Mouse (Mus musculus) neural tube, embryonic 15.5 days (tissue): ENCODE measurements around the gene Polr3g. TPM values are rescaled to one million over a fixed set of nuclear protein-coding genes. Genes with fewer than 3 reads are reported as not detected.
"Not testable (repeated sequence)": the region's sequence is repeated elsewhere in the genome, so short reads cannot be mapped to it uniquely, and the experiment has no call there.

Experiments used
- ATAC-seq: fragments of 200-750 bp; cut with Nextera tagmentation; 2 replicates; pipeline ENCODE4 v1.8.0; 2017; ENCODE audit warnings: mild to moderate bottlenecking, moderate TSS enrichment, moderate library complexity; ENCODE audit not compliant: low FRiP score
- H3K27ac ChIP-seq: fragments of 300-500 bp; sonication (generic); replicated peaks from 2 replicates; pipeline ENCODE4 v1.5.1; 2015; ENCODE audit warnings: mild to moderate bottlenecking, inconsistent platforms
- H3K27me3 ChIP-seq: fragments of 300-500 bp; sonication (generic); replicated peaks from 2 replicates; pipeline ENCODE4 v1.6.1; 2015; ENCODE audit warnings: inconsistent platforms
- H3K36me3 ChIP-seq: fragments of 300-500 bp; sonication (generic); 2 replicates; pipeline ENCODE4 v1.6.1; 2015; ENCODE audit warnings: inconsistent platforms
- H3K4me1 ChIP-seq: fragments of 300-500 bp; sonication (generic); 2 replicates; pipeline ENCODE4 v1.6.1; 2015; ENCODE audit warnings: inconsistent platforms
- H3K4me2 ChIP-seq: fragments of 300-500 bp; sonication (generic); 2 replicates; pipeline ENCODE4 v1.6.1; 2015; ENCODE audit warnings: inconsistent platforms, mild to moderate bottlenecking, moderate library complexity
- H3K4me3 ChIP-seq: fragments of 300-500 bp; sonication (generic); replicated peaks from 2 replicates; pipeline ENCODE4 v1.5.1; 2015; ENCODE audit warnings: mild to moderate bottlenecking, inconsistent platforms
- H3K9ac ChIP-seq: fragments of 300-500 bp; sonication (generic); replicated peaks from 2 replicates; pipeline ENCODE4 v1.6.1; 2015; ENCODE audit warnings: mild to moderate bottlenecking, inconsistent platforms
- H3K9me3 ChIP-seq: fragments of 300-500 bp; sonication (generic); replicated peaks from 2 replicates; pipeline ENCODE4 v1.6.1; 2016; ENCODE audit warnings: inconsistent platforms
- WGBS: fragments of 180-500 bp; shearing (Covaris S2); methylation state at CpG from one replicate; pipeline ENCODE4 v1.1.7; 2015; ENCODE audit warnings: mixed read lengths; 5-methylcytosine and 5-hydroxymethylcytosine counted together
- polyA plus RNA-seq: library from polyadenylated mRNA; unstranded; fragments of >200 nt; fragmentation: Nextera tagmentation; extraction: Ambion mirVana; gene quantifications from 2 replicates; pipeline ENCODE4 v1.2.1, GENCODE M21; 2015

Polr3g gene
- polyA plus RNA-seq, 1 experiment from 2014 or later = 8.2 TPM

- ATAC-seq = no peak
- H3K4me2 ChIP-seq = no peak overlapping the region
- no peak overlapping the region for H3K27ac ChIP-seq
- H3K36me3 ChIP-seq = no peaks in the 10 kb centered on the region
- no peaks in the 10 kb centered on the region for H3K27me3 ChIP-seq
- 96% methylated on average over 5 of the region's 5 CpGs for WGBS
- no peak overlapping the region for H3K9ac ChIP-seq
- no peaks in the 10 kb centered on the region for H3K4me1 ChIP-seq
- H3K9me3 ChIP-seq = no peaks in the 10 kb centered on the region
- no peak overlapping the region for H3K4me3 ChIP-seq
Observed at GRCm38 (mm10) chr13:81684258-81684657, 26.6 kb downstream of the Polr3g start.

- no peak overlapping the region for H3K27ac ChIP-seq
- WGBS = 96% methylated on average over 3 of the region's 3 CpGs
- no peak overlapping the region for H3K4me2 ChIP-seq
- H3K27me3 ChIP-seq = no peaks in the 10 kb centered on the region
- no peaks in the 10 kb centered on the region for H3K9me3 ChIP-seq
- no peaks in the 10 kb centered on the region for H3K36me3 ChIP-seq
- no peak overlapping the region for H3K9ac ChIP-seq
- no peaks in the 10 kb centered on the region for H3K4me1 ChIP-seq
- ATAC-seq = no peak
- H3K4me3 ChIP-seq = no peak overlapping the region
Observed at GRCm38 (mm10) chr13:81683107-81683506, 27.7 kb downstream of the Polr3g start.

- Histone ChIP-seq H3K4me2 (no peak overlapping the region), H3K27ac (no peak overlapping the region), H3K4me3 (no peak overlapping the region), H3K4me1 (no peaks in the 10 kb centered on the region), H3K9ac (no peak overlapping the region), H3K27me3 (no peaks in the 10 kb centered on the region), H3K9me3 (no peaks in the 10 kb centered on the region), H3K36me3 (peaks cover 27% of the 10 kb centered on the region; the same call in 1 of the 2 replicates)
- WGBS = 91% methylated on average over 8 of the region's 8 CpGs
- no peak for ATAC-seq
Observed at GRCm38 (mm10) chr13:81675333-81675732, 35.5 kb downstream of the Polr3g start.

- H3K9me3 ChIP-seq = no peaks in the 10 kb centered on the region
- H3K4me3 ChIP-seq = no peak overlapping the region
- no peak overlapping the region for H3K27ac ChIP-seq
- ATAC-seq = no peak
- H3K4me1 ChIP-seq = no peaks in the 10 kb centered on the region; the same call in 1 of the 2 replicates
- H3K9ac ChIP-seq = no peak overlapping the region
- H3K4me2 ChIP-seq = no peak overlapping the region
- peaks cover 48% of the 10 kb centered on the region for H3K36me3 ChIP-seq
- WGBS = 92% methylated on average over 5 of the region's 5 CpGs
- H3K27me3 ChIP-seq = no peaks in the 10 kb centered on the region
Observed at GRCm38 (mm10) chr13:81667713-81668112, 43.1 kb downstream of the Polr3g start.

- no peak overlapping the region for H3K9ac ChIP-seq
- peaks cover 8% of the 10 kb centered on the region for H3K4me1 ChIP-seq
- H3K27ac ChIP-seq = no peak overlapping the region
- 92% methylated on average over 5 of the region's 5 CpGs for WGBS
- ATAC-seq = no peak
- peaks cover 39% of the 10 kb centered on the region for H3K36me3 ChIP-seq
- no peak overlapping the region for H3K4me2 ChIP-seq
- no peaks in the 10 kb centered on the region for H3K27me3 ChIP-seq
- no peak overlapping the region for H3K4me3 ChIP-seq
- no peaks in the 10 kb centered on the region for H3K9me3 ChIP-seq
Observed at GRCm38 (mm10) chr13:81664331-81664698, 46.5 kb downstream of the Polr3g start.

- no peak; the same call in 1 of the 2 replicates for ATAC-seq
- no peak overlapping the region for H3K27ac ChIP-seq
- no peaks in the 10 kb centered on the region for H3K9me3 ChIP-seq
- H3K27me3 ChIP-seq = no peaks in the 10 kb centered on the region
- H3K4me1 ChIP-seq = peaks cover 14% of the 10 kb centered on the region
- no peak overlapping the region for H3K4me2 ChIP-seq
- WGBS = 84% methylated on average over 12 of the region's 12 CpGs
- peaks cover 33% of the 10 kb centered on the region for H3K36me3 ChIP-seq
- no peak overlapping the region for H3K4me3 ChIP-seq
- no peak overlapping the region for H3K9ac ChIP-seq
Observed at GRCm38 (mm10) chr13:81663566-81664330, 47.1 kb downstream of the Polr3g start.

- Histone ChIP-seq H3K9me3 (no peaks in the 10 kb centered on the region), H3K4me3 (peak overlapping the region; percentile 75), H3K4me2 (peak overlapping the region; percentile 65), H3K27me3 (no peaks in the 10 kb centered on the region), H3K27ac (peak overlapping the region; percentile 90), H3K36me3 (no peaks in the 10 kb centered on the region), H3K9ac (peak overlapping the region; percentile 90), H3K4me1 (peaks cover 26% of the 10 kb centered on the region)
- WGBS = 8% methylated on average over 21 of the region's 21 CpGs
- ATAC-seq = peak; percentile 25
Observed at GRCm38 (mm10) chr13:81658053-81658752, 52.6 kb downstream of the Polr3g start.

- Histone ChIP-seq H3K4me3 (peak within 1 kb of the TSS; percentile 75), H3K9ac (peak within 1 kb of the TSS; percentile 90), H3K27me3 (no peaks in the 10 kb centered on the region), H3K9me3 (no peaks in the 10 kb centered on the region), H3K27ac (peak within 1 kb of the TSS; percentile 90), H3K4me1 (peaks cover 26% of the 10 kb centered on the region), H3K4me2 (peak within 1 kb of the TSS; percentile 65), H3K36me3 (no peaks in the 10 kb centered on the region)
- 1% methylated on average over 55 of the region's 73 CpGs for WGBS
- peak; percentile 100 for ATAC-seq
Observed at GRCm38 (mm10) chr13:81657351-81658052, 53.3 kb downstream of the Polr3g start, which contains the start of gene Lysmd3. TSS of gene Lysmd3 (plus strand) at chr13:81657663.

GRCm38 (mm10) chr13:81657008-81657350 lies 53.8 kb downstream of the Polr3g start:
- Histone ChIP-seq H3K4me2 (peak overlapping the region; percentile 65), H3K36me3 (no peaks in the 10 kb centered on the region), H3K9me3 (no peaks in the 10 kb centered on the region), H3K4me3 (peak overlapping the region; percentile 75), H3K9ac (peak overlapping the region; percentile 62), H3K4me1 (peaks cover 26% of the 10 kb centered on the region), H3K27me3 (no peaks in the 10 kb centered on the region), H3K27ac (peak overlapping the region; percentile 90)
- no peak for ATAC-seq
- WGBS = 5% methylated on average over 5 of the region's 5 CpGs

- no peaks in the 10 kb centered on the region for H3K9me3 ChIP-seq
- no peaks in the 10 kb centered on the region for H3K36me3 ChIP-seq
- H3K4me1 ChIP-seq = peaks cover 26% of the 10 kb centered on the region
- H3K27me3 ChIP-seq = no peaks in the 10 kb centered on the region
- WGBS = 7% methylated on average over 14 of the region's 14 CpGs
- no peak overlapping the region for H3K27ac ChIP-seq
- no peak for ATAC-seq
- peak overlapping the region; percentile 75 for H3K4me3 ChIP-seq
- peak overlapping the region; percentile 65 for H3K4me2 ChIP-seq
- H3K9ac ChIP-seq = no peak overlapping the region
Observed at GRCm38 (mm10) chr13:81656091-81656850, 54.5 kb downstream of the Polr3g start.

- 82% methylated on average over 5 of the region's 6 CpGs for WGBS
- not testable (repeated sequence) for H3K27ac ChIP-seq
Observed at GRCm38 (mm10) chr13:81650382-81650781, 60.4 kb downstream of the Polr3g start.

More at GRCm38 (mm10) chr13:81650382-81650781, 60.4 kb downstream of the Polr3g start:
- not testable (repeated sequence) for H3K9me3 ChIP-seq, H3K27me3 ChIP-seq, H3K4me2 ChIP-seq, H3K4me1 ChIP-seq, H3K9ac ChIP-seq, ATAC-seq, H3K36me3 ChIP-seq, H3K4me3 ChIP-seq
